Mouse (Mus musculus) lung, postnatal 0 days (tissue): ENCODE data around the gene Nrxn2. TPM values are rescaled to one million over a fixed set of nuclear protein-coding genes. Genes with fewer than 3 reads are reported as not detected.

ENCODE experiments used
- ATAC-seq: fragments of 200-750 bp; cut with Nextera tagmentation; 2 replicates; pipeline ENCODE4 v1.8.0; 2017; ENCODE audit warnings: moderate library complexity
- DNase-seq: peaks from one replicate; pipeline ENCODE4 v3.0.0-alpha.2; 2016; ENCODE audit warnings: low spot score
- H3K27ac ChIP-seq: fragments of 300-500 bp; sonication (generic); 2 replicates; pipeline ENCODE4 v1.5.1; 2014; ENCODE audit warnings: antibody characterized with exemption, mild to moderate bottlenecking, low read length, mixed read lengths
- H3K27me3 ChIP-seq: fragments of 300-500 bp; sonication (generic); replicated peaks from 2 replicates; pipeline ENCODE4 v1.6.1; 2014; ENCODE audit warnings: low read length, mixed read lengths; ENCODE audit not compliant: insufficient read depth
- H3K36me3 ChIP-seq: fragments of 300-500 bp; sonication (generic); 2 replicates; pipeline ENCODE4 v1.6.1; 2014; ENCODE audit warnings: low read length, mixed read lengths; ENCODE audit not compliant: insufficient read depth
- H3K4me1 ChIP-seq: fragments of 300-500 bp; sonication (generic); 2 replicates; pipeline ENCODE4 v1.6.1; 2014; ENCODE audit warnings: antibody characterized with exemption, low read depth, low read length, mixed read lengths; ENCODE audit not compliant: insufficient read depth
- H3K4me2 ChIP-seq: fragments of 300-500 bp; sonication (generic); replicated peaks from 2 replicates; pipeline ENCODE4 v1.6.1; 2014; ENCODE audit warnings: low read depth, mild to moderate bottlenecking, low read length, moderate library complexity, mixed read lengths
- H3K4me3 ChIP-seq: fragments of 300-500 bp; sonication (generic); 2 replicates; pipeline ENCODE4 v1.5.1; 2014; ENCODE audit warnings: low read depth, low read length
- H3K9ac ChIP-seq: fragments of 300-500 bp; sonication (generic); replicated peaks from 2 replicates; pipeline ENCODE4 v1.6.1; 2014; ENCODE audit warnings: low read depth, mild to moderate bottlenecking
- H3K9me3 ChIP-seq: fragments of 300-500 bp; sonication (generic); 2 replicates; pipeline ENCODE4 v1.6.1; 2016; ENCODE audit warnings: low read length, mixed read lengths
- CTCF ChIP-seq: IDR thresholded peaks from 2 replicates; pipeline ENCODE4 v1.5.1; 2016; ENCODE audit warnings: antibody characterized with exemption, mild to moderate bottlenecking
- EP300 ChIP-seq: IDR thresholded peaks from 2 replicates; pipeline ENCODE4 v1.6.1; 2016; ENCODE audit warnings: antibody characterized with exemption, mild to moderate bottlenecking, control low read depth
- WGBS: fragments of 180-500 bp; shearing (Covaris S2); extraction: QIAGEN DNeasy Blood & Tissue Kit; methylation state at CpG from one replicate; pipeline ENCODE4 v1.1.7; 2014; 5-methylcytosine and 5-hydroxymethylcytosine counted together
- polyA plus RNA-seq: library from polyadenylated mRNA; unstranded; fragments of >200 nt; fragmentation: Nextera tagmentation; extraction: Ambion mirVana; gene quantifications from 2 replicates; pipeline ENCODE4 v1.2.1, GENCODE M21; 2015

The Nrxn2 gene
- polyA plus RNA-seq, 1 experiment from 2014 or later: 3.8 TPM

GRCm38 (mm10) chr19:6396237-6396636 is 22.3 kb upstream of the Nrxn2 start:
- 89% methylated on average over 5 of the region's 5 CpGs for WGBS
- H3K4me1 ChIP-seq: peaks cover 3% of the 10 kb centered on the region; the same call in 1 of the 2 replicates

DNA sequence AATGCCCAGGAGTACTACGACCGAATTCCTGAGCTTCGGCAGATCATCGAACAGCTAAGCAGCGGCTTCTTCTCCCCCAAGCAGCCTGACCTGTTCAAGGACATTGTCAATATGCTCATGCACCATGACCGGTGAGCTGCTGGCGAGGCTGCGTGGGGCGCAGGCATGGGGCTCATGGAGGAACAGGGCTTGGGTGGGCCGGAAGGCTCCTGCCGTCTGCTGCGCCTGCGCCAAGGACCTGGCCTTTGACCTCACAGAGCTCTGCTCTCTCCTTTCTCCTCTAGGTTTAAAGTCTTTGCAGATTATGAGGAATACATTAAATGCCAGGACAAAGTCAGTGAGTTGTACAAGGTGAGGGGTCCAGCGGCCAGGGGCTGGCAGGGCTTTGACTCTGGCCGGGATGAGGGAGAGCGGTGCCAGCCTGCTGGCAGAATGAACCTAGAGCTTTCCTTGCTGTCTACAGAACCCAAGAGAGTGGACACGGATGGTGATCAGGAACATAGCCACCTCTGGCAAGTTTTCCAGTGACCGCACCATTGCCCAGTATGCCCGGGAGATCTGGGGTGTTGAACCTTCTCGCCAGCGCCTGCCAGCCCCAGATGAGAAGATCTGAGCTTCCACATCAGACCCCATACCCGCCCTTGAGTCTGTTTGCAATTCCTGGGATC is 20.8 kb upstream of the Nrxn2 start:
- Histone ChIP-seq H3K4me2 (no peak overlapping the region; the same call in 1 of the 2 replicates), H3K27ac (no peak overlapping the region), H3K9me3 (no peaks in the 10 kb centered on the region), H3K27me3 (no peaks in the 10 kb centered on the region), H3K4me3 (no peak overlapping the region), H3K9ac (no peak overlapping the region), H3K36me3 (no peaks in the 10 kb centered on the region), H3K4me1 (peaks cover 3% of the 10 kb centered on the region; the same call in 1 of the 2 replicates)
- DNase-seq: no peak
- TF ChIP-seq CTCF: no peak
- ATAC-seq: no peak
- WGBS: 78% methylated on average over 22 of the region's 22 CpGs

More at GRCm38 (mm10) chr19:6396237-6396636, 22.3 kb upstream of the Nrxn2 start:
- H3K36me3 ChIP-seq: no peaks in the 10 kb centered on the region
- DNase-seq: no peak
- H3K4me2 ChIP-seq: no peak overlapping the region
- TF ChIP-seq EP300: no peak
- TF ChIP-seq CTCF: no peak
- H3K27ac ChIP-seq: no peak overlapping the region
- H3K9me3 ChIP-seq: no peaks in the 10 kb centered on the region
- no peaks in the 10 kb centered on the region for H3K27me3 ChIP-seq
- no peak overlapping the region for H3K9ac ChIP-seq
- ATAC-seq: no peak
- H3K4me3 ChIP-seq: no peak overlapping the region

- peak; percentile 44 for ATAC-seq
- H3K4me1 ChIP-seq: peaks cover 3% of the 10 kb centered on the region; the same call in 1 of the 2 replicates
Observed at GRCm38 (mm10) chr19:6398447-6399284, 19.9 kb upstream of the Nrxn2 start.

DNA sequence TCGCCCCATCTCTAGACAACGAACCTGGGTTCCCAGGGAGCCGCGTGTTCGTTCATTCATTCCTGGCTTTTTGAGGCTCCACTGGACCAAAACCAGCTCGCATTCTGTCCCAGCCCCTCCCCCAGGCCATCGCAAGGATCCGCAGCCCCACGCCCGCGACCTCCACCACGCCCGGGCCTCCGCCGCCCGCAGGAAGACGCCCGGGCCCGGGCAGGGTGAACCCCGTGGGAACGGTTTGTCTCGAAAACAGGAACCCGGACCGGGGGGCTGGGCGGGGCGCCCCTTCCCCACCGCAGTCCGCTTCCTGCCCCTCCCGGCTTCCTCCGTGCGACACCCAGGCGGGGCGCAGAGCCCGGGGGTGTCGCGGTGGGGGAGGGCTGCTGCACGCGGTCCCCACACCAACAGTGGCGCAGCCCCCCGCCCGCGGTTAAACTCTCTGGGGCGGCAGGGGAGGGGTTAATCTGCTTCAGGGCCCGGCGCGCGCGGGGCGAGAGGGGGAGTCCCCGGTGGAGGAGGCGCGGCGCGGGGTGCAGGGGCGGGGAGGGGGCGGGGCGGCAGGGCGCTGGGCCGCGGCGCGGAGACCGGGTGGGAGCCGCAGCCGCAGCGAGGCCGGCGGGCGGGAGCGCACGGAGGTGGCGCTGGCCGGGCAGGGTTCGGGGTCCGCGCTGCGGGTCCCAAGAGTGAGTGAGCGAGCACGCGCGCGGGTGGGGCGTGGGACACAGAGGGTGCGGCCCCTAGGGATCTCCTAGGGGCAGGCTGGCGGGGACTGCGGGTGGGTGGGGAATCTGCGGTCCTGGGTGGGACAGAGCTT is 19.0 kb upstream of the Nrxn2 start, which contains the start of gene Rasgrp2:
Gene Rasgrp2, plus strand, starts transcription at position 56 of the 811 bp plus-strand sequence.
- H3K9me3 ChIP-seq: no peaks in the 10 kb centered on the region
- peak within 1 kb of the TSS; percentile 62 for H3K4me3 ChIP-seq
- no peaks in the 10 kb centered on the region for H3K27me3 ChIP-seq
- peaks cover 3% of the 10 kb centered on the region; the same call in 1 of the 2 replicates for H3K4me1 ChIP-seq
- H3K4me2 ChIP-seq: peak within 1 kb of the TSS; percentile 99
- peak within 1 kb of the TSS; percentile 73 for H3K27ac ChIP-seq
- DNase-seq (peak; percentile 68), ATAC-seq (peak; percentile 27)
- peak within 1 kb of the TSS; percentile 42 for H3K9ac ChIP-seq
- TF ChIP-seq EP300 (no peak; the same call in 1 of the 2 replicates), CTCF (no peak)
- H3K36me3 ChIP-seq: no peaks in the 10 kb centered on the region
- 2% methylated on average over 49 of the region's 87 CpGs for WGBS

More at GRCm38 (mm10) chr19:6398447-6399284, 19.9 kb upstream of the Nrxn2 start:
- Histone ChIP-seq H3K36me3 (no peaks in the 10 kb centered on the region), H3K4me2 (peak overlapping the region; percentile 99), H3K27ac (peak overlapping the region; percentile 73), H3K9me3 (no peaks in the 10 kb centered on the region), H3K4me3 (peak overlapping the region; percentile 62), H3K27me3 (no peaks in the 10 kb centered on the region), H3K9ac (peak overlapping the region; percentile 42)
- peak; percentile 75 for DNase-seq
- no peak for TF ChIP-seq CTCF
- TF ChIP-seq EP300: no peak
- 2% methylated on average over 35 of the region's 39 CpGs for WGBS

- WGBS: 3% methylated on average over 28 of the region's 29 CpGs
- Histone ChIP-seq H3K36me3 (no peaks in the 10 kb centered on the region), H3K4me2 (peak overlapping the region; percentile 99), H3K9me3 (no peaks in the 10 kb centered on the region), H3K27me3 (no peaks in the 10 kb centered on the region), H3K9ac (0 out of 2 replicates have a peak overlapping the region, but pooled peaks have one; percentile 42), H3K4me1 (peaks cover 3% of the 10 kb centered on the region; the same call in 1 of the 2 replicates), H3K27ac (peak overlapping the region; percentile 73), H3K4me3 (peak overlapping the region; percentile 62)
- no peak for TF ChIP-seq EP300
- TF ChIP-seq CTCF: peak; percentile 21; the same call in 1 of the 2 replicates
- DNase-seq (peak; percentile 41), ATAC-seq (no peak)
Observed at GRCm38 (mm10) chr19:6400096-6401086, 18.1 kb upstream of the Nrxn2 start.
